Mouse (Mus musculus): Measurements from ENCODE around the gene Tmem203. TPM values are rescaled to one million over a fixed set of nuclear protein-coding genes. Genes with fewer than 3 reads are reported as not detected.
A peak's percentile ranks its signal among the peaks of the same experiment; 100 is the strongest.

Gene Tmem203
- polyA plus RNA-seq, 1 experiment: 26.4 TPM

- TF ChIP-seq CTCF (IDR thresholded peaks at IDR 0.05; ENCODE audit: borderline replicate concordance, extremely low read depth, insufficient read depth, insufficient read length) (no peak), POLR2A (IDR thresholded peaks at IDR 0.05; ENCODE audit: borderline replicate concordance, extremely low read depth, insufficient read depth, insufficient read length, poor library complexity, severe bottlenecking) (no peak)
- no peak for DNase-seq (ENCODE audit: low read depth)
These were observed 31.8 kb downstream of the Tmem203 start for GRCm38 (mm10) chr2:25286837-25287636.

- TF ChIP-seq POLR2A (IDR thresholded peaks at IDR 0.05; ENCODE audit: borderline replicate concordance, extremely low read depth, insufficient read depth, insufficient read length, poor library complexity, severe bottlenecking) (no peak), CTCF (IDR thresholded peaks at IDR 0.05; ENCODE audit: borderline replicate concordance, extremely low read depth, insufficient read depth, insufficient read length) (no peak)
- no peak for DNase-seq (ENCODE audit: low read depth)
These were observed 32.8 kb downstream of the Tmem203 start, which contains the start of gene Tmem210 for GRCm38 (mm10) chr2:25287927-25288649. Tmem210 (plus strand) TSS chr2:25288145.

GRCm38 (mm10) chr2:25288734-25289345 lies 33.6 kb downstream of the Tmem203 start:
- TF ChIP-seq POLR2A (IDR thresholded peaks at IDR 0.05; ENCODE audit: borderline replicate concordance, extremely low read depth, insufficient read depth, insufficient read length, poor library complexity, severe bottlenecking): no peak
- TF ChIP-seq CTCF (IDR thresholded peaks at IDR 0.05; ENCODE audit: borderline replicate concordance, extremely low read depth, insufficient read depth, insufficient read length): no peak

GRCm38 (mm10) chr2:25289651-25290050 lies 34.4 kb downstream of the Tmem203 start, which contains the start of gene Lrrc26:
Lrrc26 (plus strand) TSS chr2:25289915.
- peak; percentile 53 for DNase-seq (ENCODE audit: low read depth)
- no peak for TF ChIP-seq POLR2A (IDR thresholded peaks at IDR 0.05; ENCODE audit: borderline replicate concordance, extremely low read depth, insufficient read depth, insufficient read length, poor library complexity, severe bottlenecking)
- no peak for TF ChIP-seq CTCF (IDR thresholded peaks at IDR 0.05; ENCODE audit: borderline replicate concordance, extremely low read depth, insufficient read depth, insufficient read length)

More at GRCm38 (mm10) chr2:25288734-25289345, 33.6 kb downstream of the Tmem203 start:
- DNase-seq (ENCODE audit: low read depth): no peak

- DNase-seq (ENCODE audit: low read depth): peak; percentile 63
- TF ChIP-seq POLR2A (IDR thresholded peaks at IDR 0.05; ENCODE audit: borderline replicate concordance, extremely low read depth, insufficient read depth, insufficient read length, poor library complexity, severe bottlenecking): no peak
These were observed 35.0 kb downstream of the Tmem203 start for GRCm38 (mm10) chr2:25290101-25290815.

GRCm38 (mm10) chr2:25290816-25291130 lies 35.5 kb downstream of the Tmem203 start:
- peak; percentile 39 for DNase-seq (ENCODE audit: low read depth)
- TF ChIP-seq POLR2A (IDR thresholded peaks at IDR 0.05; ENCODE audit: borderline replicate concordance, extremely low read depth, insufficient read depth, insufficient read length, poor library complexity, severe bottlenecking) (no peak), CTCF (IDR thresholded peaks at IDR 0.05; ENCODE audit: borderline replicate concordance, extremely low read depth, insufficient read depth, insufficient read length) (no peak)

GRCm38 (mm10) chr2:25291184-25292053 lies 36.2 kb downstream of the Tmem203 start:
- DNase-seq (ENCODE audit: low read depth): no peak
- TF ChIP-seq CTCF (IDR thresholded peaks at IDR 0.05; ENCODE audit: borderline replicate concordance, extremely low read depth, insufficient read depth, insufficient read length) (no peak), POLR2A (IDR thresholded peaks at IDR 0.05; ENCODE audit: borderline replicate concordance, extremely low read depth, insufficient read depth, insufficient read length, poor library complexity, severe bottlenecking) (no peak)

- DNase-seq (ENCODE audit: low read depth): no peak
These were observed 36.9 kb downstream of the Tmem203 start for GRCm38 (mm10) chr2:25292054-25292544.

GRCm38 (mm10) chr2:25292856-25293255 lies 37.6 kb downstream of the Tmem203 start:
- no peak for TF ChIP-seq POLR2A (IDR thresholded peaks at IDR 0.05; ENCODE audit: borderline replicate concordance, extremely low read depth, insufficient read depth, insufficient read length, poor library complexity, severe bottlenecking)
- TF ChIP-seq CTCF (IDR thresholded peaks at IDR 0.05; ENCODE audit: borderline replicate concordance, extremely low read depth, insufficient read depth, insufficient read length): peak; percentile 87

More at GRCm38 (mm10) chr2:25292054-25292544, 36.9 kb downstream of the Tmem203 start:
- TF ChIP-seq CTCF (IDR thresholded peaks at IDR 0.05; ENCODE audit: borderline replicate concordance, extremely low read depth, insufficient read depth, insufficient read length) (no peak), POLR2A (IDR thresholded peaks at IDR 0.05; ENCODE audit: borderline replicate concordance, extremely low read depth, insufficient read depth, insufficient read length, poor library complexity, severe bottlenecking) (no peak)

GRCm38 (mm10) chr2:25293706-25294105 lies 38.5 kb downstream of the Tmem203 start:
- TF ChIP-seq POLR2A (IDR thresholded peaks at IDR 0.05; ENCODE audit: borderline replicate concordance, extremely low read depth, insufficient read depth, insufficient read length, poor library complexity, severe bottlenecking): no peak
- no peak for TF ChIP-seq CTCF (IDR thresholded peaks at IDR 0.05; ENCODE audit: borderline replicate concordance, extremely low read depth, insufficient read depth, insufficient read length)
- no peak for DNase-seq (ENCODE audit: low read depth)

More at GRCm38 (mm10) chr2:25292856-25293255, 37.6 kb downstream of the Tmem203 start:
- peak; percentile 64 for DNase-seq (ENCODE audit: low read depth)
